Mouse (Mus musculus) megakaryocyte, embryonic 14.5 days (primary cell): ENCODE data around the gene Etfrf1.

Experiments
- FLI1 ChIP-seq: IDR thresholded peaks from 2 replicates; pipeline ENCODE4 v1.6.1; 2012; ENCODE audit warnings: low read length, inconsistent platforms, mixed read lengths
- GATA1 ChIP-seq: IDR thresholded peaks from 3 replicates; pipeline ENCODE4 v1.6.1; 2012; ENCODE audit warnings: mixed read lengths, low read length, inconsistent platforms, borderline replicate concordance

GRCm38 (mm10) chr6:145262314-145262713 is 51.4 kb downstream of the Etfrf1 start:
- no peak for TF ChIP-seq GATA1
- no peak for TF ChIP-seq FLI1
